Mouse (Mus musculus) embryonic facial prominence, embryonic 11.5 days (tissue): Measurements from ENCODE around the gene Tppp2. TPM values are rescaled to one million over a fixed set of nuclear protein-coding genes. Genes with fewer than 3 reads are reported as not detected.

Source experiments
- ATAC-seq: fragments of 200-750 bp; cut with Nextera tagmentation; replicated peaks from 2 replicates; pipeline ENCODE4 v1.8.0; 2017; ENCODE audit warnings: low read depth; ENCODE audit not compliant: insufficient number of reproducible peaks, low FRiP score, low TSS enrichment
- DNase-seq: peaks from one replicate; pipeline ENCODE4 v3.0.0-alpha.2; 2015; ENCODE audit warnings: low spot score
- H3K27ac ChIP-seq: fragments of 300-500 bp; sonication (generic); replicated peaks from 2 replicates; pipeline ENCODE4 v1.5.1; 2014; ENCODE audit warnings: mild to moderate bottlenecking, low read depth, low read length, control low read depth
- H3K27me3 ChIP-seq: fragments of 300-500 bp; sonication (generic); 2 replicates; pipeline ENCODE4 v1.6.1; 2014; ENCODE audit warnings: mild to moderate bottlenecking, low read length, moderate library complexity, mixed read lengths; ENCODE audit not compliant: control insufficient read depth, insufficient read depth
- H3K36me3 ChIP-seq: fragments of 300-500 bp; sonication (generic); replicated peaks from 2 replicates; pipeline ENCODE4 v1.6.1; 2014; ENCODE audit warnings: low read depth, mild to moderate bottlenecking, low read length, moderate library complexity, mixed read lengths; ENCODE audit not compliant: control insufficient read depth, insufficient read depth
- H3K4me1 ChIP-seq: fragments of 300-500 bp; sonication (generic); 2 replicates; pipeline ENCODE4 v1.6.1; 2014; ENCODE audit warnings: low read length, mixed read lengths; ENCODE audit not compliant: control insufficient read depth, insufficient read depth
- H3K4me2 ChIP-seq: fragments of 300-500 bp; sonication (generic); 2 replicates; pipeline ENCODE4 v1.6.1; 2014; ENCODE audit warnings: low read depth, mild to moderate bottlenecking, control low read depth, low read length, moderate library complexity
- H3K4me3 ChIP-seq: fragments of 300-500 bp; sonication (generic); 2 replicates; pipeline ENCODE4 v1.5.1; 2014; ENCODE audit warnings: low read depth, low read length, control low read depth
- H3K9ac ChIP-seq: fragments of 300-500 bp; sonication (generic); replicated peaks from 2 replicates; pipeline ENCODE4 v1.6.1; 2014; ENCODE audit warnings: mild to moderate bottlenecking, control low read depth, low read length
- H3K9me3 ChIP-seq: fragments of 300-500 bp; sonication (generic); replicated peaks from 2 replicates; pipeline ENCODE4 v1.6.1; 2016; ENCODE audit warnings: mild to moderate bottlenecking, low read length, inconsistent platforms, mixed read lengths; ENCODE audit not compliant: control insufficient read depth
- WGBS: fragments of 180-500 bp; shearing (Covaris S2); extraction: QIAGEN DNeasy Blood & Tissue Kit; methylation state at CpG from one replicate; pipeline ENCODE4 v1.1.7; 2014; 5-methylcytosine and 5-hydroxymethylcytosine counted together
- polyA plus RNA-seq: library from polyadenylated mRNA; unstranded; fragments of >200 nt; fragmentation: Nextera tagmentation; extraction: Ambion mirVana; gene quantifications from 2 replicates; pipeline ENCODE4 v1.2.1, GENCODE M21; 2014

Gene Tppp2
- polyA plus RNA-seq, 1 experiment from 2014 or later, result not detected

DNA sequence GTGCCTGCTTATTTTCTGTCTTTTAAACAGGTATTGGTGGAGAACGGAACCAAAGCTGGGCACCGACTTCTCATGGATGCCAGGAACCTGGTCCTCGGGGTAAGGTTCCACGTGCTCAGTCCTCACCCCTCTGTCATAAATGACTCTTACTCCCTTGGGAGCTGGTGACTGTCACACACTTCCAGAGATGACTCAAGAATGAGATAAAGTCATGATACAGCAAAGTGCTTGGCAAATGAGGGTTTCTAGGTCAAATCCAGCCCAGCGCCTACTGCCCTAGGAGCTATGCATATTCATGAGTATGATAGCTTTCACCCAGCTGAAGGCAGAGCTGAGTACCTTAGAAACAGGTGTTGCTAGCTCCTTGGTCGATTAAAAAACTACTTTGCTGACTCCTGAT is 28.4 kb upstream of the Tppp2 start:
- Histone ChIP-seq H3K4me1 (no peaks in the 10 kb centered on the region), H3K27ac (no peak overlapping the region), H3K4me2 (no peak overlapping the region), H3K4me3 (no peak overlapping the region), H3K9me3 (no peaks in the 10 kb centered on the region), H3K9ac (no peak overlapping the region), H3K36me3 (peaks cover 10% of the 10 kb centered on the region), H3K27me3 (no peaks in the 10 kb centered on the region)
- WGBS, result 85% methylated on average over 6 of the region's 6 CpGs
- no peak for DNase-seq
- ATAC-seq, result no peak

DNA sequence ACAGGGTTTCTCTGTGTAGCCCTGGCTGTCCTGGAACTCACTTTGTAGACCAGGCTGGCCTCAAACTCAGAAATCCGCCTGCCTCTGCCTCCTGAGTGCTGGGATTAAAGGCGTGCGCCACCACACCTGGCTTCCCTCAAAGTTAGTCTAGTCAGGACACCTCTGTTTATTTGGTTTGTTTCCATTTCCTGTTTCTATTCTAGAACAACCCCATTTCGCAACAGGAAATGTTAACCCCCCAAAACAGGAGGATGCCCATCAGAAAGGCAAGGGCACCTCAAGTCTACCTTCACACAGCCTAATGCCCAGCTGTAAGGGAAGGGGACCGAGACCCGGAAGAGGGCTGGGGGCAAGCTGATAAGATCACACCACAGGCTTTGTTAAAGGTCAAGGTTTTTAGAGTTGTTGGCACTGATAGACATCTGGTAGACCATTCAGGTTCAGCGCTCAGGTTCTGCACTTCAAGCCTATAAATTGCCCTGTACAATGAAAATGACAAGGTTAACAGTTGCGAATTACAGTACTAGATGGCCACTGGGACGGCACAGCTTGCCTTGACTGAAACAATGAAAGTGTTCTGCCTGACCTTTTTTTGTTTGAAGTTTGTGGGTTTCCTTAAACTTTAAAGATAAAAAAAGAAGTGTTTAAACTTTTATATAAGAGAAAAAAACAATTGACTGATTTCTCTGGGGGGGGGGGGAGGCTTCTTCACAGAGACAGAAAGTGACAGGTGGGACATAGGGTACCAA is 25.9 kb upstream of the Tppp2 start, which contains the start of gene Slc39a2:
Slc39a2 (plus strand) TSS at position 699 of the 749 bp plus-strand sequence.
- H3K36me3 ChIP-seq, result peaks cover 10% of the 10 kb centered on the region
- WGBS, result 93% methylated on average over 9 of the region's 9 CpGs

DNA sequence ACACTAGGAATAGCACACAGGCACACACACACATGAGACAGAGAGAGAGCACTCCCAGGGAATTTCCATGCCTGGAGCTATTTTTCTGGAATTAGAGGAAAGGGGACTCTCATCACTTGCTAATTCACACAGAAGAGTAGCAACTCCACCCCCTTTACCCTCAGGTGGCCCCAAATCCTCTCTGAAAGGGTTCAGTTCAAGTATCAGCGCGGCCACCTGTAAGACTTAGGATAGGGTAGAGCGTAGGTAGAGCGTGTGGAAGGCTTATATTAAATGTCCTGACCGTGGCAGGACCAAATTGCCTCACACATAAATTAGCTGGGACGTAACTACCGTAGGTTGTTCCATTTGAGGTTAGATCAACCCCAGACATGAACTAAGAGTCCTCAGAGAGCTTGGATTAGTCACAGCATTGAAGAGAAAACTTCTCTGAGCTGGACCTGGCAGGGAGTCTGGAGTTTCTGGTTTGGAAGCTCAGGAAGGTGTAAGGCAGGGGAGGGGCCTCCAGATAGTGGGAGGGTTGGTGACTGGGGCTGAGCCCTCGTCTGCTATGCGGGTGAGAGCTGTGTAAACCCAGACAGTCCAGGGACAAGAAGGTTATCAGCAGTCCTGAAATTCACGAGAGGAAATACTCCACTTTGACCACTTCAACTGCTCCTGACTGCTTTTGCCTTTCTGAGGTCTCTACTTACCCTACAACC is 25.0 kb upstream of the Tppp2 start:
- Histone ChIP-seq H3K4me3 (no peak overlapping the region), H3K27me3 (no peaks in the 10 kb centered on the region), H3K36me3 (peaks cover 10% of the 10 kb centered on the region), H3K4me1 (no peaks in the 10 kb centered on the region), H3K9ac (no peak overlapping the region), H3K4me2 (no peak overlapping the region), H3K9me3 (no peaks in the 10 kb centered on the region), H3K27ac (no peak overlapping the region)
- 20% methylated on average over 10 of the region's 10 CpGs for WGBS
- peak; percentile 66; the same call in 1 of the 2 replicates for ATAC-seq
- no peak for DNase-seq

More for the DNA sequence above, 25.9 kb upstream of the Tppp2 start, which contains the start of gene Slc39a2:
- no peak within 1 kb of the TSS for H3K9ac ChIP-seq
- no peak for DNase-seq
- H3K27ac ChIP-seq, result no peak within 1 kb of the TSS
- H3K9me3 ChIP-seq, result no peaks in the 10 kb centered on the region
- H3K4me2 ChIP-seq, result no peak within 1 kb of the TSS
- no peaks in the 10 kb centered on the region for H3K4me1 ChIP-seq
- ATAC-seq, result no peak
- no peaks in the 10 kb centered on the region for H3K27me3 ChIP-seq
- no peak within 1 kb of the TSS for H3K4me3 ChIP-seq

DNA sequence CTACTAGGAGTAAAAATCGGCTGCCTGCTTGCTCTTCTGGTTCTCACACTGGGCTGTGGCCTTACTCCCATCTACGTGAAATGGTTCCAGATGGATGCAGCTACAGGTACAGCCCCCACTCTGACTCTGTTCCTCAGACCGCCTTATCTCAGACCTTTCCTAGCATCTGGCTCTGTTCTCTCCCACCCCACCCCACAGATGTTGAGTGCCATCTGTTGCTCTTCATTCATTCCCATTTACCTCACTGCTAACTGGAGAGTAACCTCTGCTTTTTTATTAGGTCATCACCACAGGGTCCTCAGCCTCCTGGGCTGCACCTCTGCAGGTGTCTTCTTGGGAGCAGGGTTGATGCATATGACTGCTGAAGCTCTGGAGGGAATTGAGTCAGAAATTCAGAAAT is 24.4 kb upstream of the Tppp2 start:
- H3K4me3 ChIP-seq, result no peak overlapping the region
- no peak for DNase-seq
- no peaks in the 10 kb centered on the region for H3K27me3 ChIP-seq
- H3K9me3 ChIP-seq, result no peaks in the 10 kb centered on the region
- no peaks in the 10 kb centered on the region for H3K4me1 ChIP-seq
- peaks cover 10% of the 10 kb centered on the region for H3K36me3 ChIP-seq
- 35% methylated on average over 3 of the region's 3 CpGs for WGBS
- 0 out of 2 replicates have a peak, but pooled peaks have one; percentile 8 for ATAC-seq
- H3K4me2 ChIP-seq, result no peak overlapping the region
- no peak overlapping the region for H3K9ac ChIP-seq
- no peak overlapping the region for H3K27ac ChIP-seq

DNA sequence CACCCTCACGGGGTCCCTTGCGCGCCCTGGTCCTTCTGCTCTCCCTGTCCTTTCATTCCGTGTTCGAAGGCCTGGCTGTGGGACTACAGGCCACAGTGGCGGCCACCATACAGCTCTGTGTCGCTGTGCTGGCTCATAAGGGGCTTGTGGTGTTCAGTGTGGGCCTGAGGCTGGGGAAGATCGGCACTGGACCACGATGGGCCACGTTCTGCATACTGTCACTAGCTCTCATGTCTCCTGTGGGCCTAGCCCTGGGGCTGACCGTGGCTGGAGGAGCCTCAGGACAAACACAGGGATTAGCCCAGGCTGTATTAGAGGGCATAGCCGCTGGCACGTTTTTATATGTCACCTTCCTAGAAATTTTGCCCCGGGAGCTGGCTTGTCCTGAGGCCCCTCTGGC is 23.2 kb upstream of the Tppp2 start:
- 77% methylated on average over 14 of the region's 14 CpGs for WGBS

DNA sequence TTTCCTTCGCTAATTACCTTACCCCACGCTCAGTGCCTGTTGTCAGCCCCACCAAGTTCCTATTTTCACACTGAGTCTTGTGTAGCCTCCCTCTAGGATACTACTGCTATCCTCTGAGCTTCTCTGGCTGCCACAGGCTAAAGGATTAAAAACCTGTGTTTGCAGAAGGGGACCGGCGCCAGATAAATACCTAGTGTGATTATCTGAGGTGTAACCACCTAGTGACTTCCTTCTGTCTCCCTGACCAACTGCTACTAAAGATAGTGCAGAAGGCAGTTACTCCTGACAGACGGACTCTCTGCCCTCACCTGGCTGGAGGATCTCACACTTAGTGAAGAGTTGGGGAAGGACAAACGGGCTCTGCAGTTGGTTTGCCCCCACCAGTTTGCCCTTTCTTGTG is 22.2 kb upstream of the Tppp2 start:
- Histone ChIP-seq H3K36me3 (peaks cover 7% of the 10 kb centered on the region), H3K9ac (no peak overlapping the region), H3K9me3 (no peaks in the 10 kb centered on the region), H3K4me2 (no peak overlapping the region), H3K27me3 (no peaks in the 10 kb centered on the region), H3K4me1 (no peaks in the 10 kb centered on the region), H3K27ac (no peak overlapping the region), H3K4me3 (no peak overlapping the region)
- ATAC-seq, result no peak
- WGBS, result 79% methylated on average over 6 of the region's 6 CpGs
- no peak for DNase-seq

More for the DNA sequence above, 23.2 kb upstream of the Tppp2 start:
- no peaks in the 10 kb centered on the region for H3K4me1 ChIP-seq
- H3K4me3 ChIP-seq, result no peak overlapping the region
- H3K4me2 ChIP-seq, result no peak overlapping the region
- DNase-seq, result no peak
- H3K9ac ChIP-seq, result no peak overlapping the region
- H3K27ac ChIP-seq, result no peak overlapping the region
- H3K9me3 ChIP-seq, result no peaks in the 10 kb centered on the region
- peaks cover 10% of the 10 kb centered on the region for H3K36me3 ChIP-seq
- no peak for ATAC-seq
- H3K27me3 ChIP-seq, result no peaks in the 10 kb centered on the region

DNA sequence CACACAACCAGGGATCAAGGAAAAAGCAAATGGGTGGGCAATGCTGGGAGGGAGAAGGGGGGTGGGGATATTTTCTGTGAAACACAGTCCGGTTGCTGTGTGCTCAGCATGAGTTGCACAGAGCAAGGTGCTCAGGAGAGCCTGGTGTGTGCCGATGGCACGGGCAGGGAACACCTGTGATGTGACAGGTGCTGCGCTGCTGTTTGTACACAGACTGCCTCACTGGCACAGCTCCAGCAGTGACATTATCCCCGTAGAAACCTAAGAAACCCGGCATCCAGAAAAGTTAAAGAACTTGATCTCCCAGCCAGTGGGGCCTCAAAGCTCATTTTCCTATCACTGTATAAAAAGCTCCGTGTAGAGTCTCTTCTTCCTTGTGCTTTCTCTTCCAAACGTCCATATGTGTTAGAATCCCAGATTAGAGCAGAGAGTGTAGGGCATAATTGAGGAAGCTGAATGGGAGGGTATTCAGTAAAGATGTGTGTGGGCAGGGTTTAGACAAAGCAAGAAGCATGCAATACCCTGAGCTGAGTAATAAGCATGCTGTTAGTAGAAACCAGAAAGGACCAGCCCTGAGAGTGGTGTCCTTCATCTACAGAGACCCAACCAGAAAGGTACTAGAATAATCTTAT is 21.6 kb upstream of the Tppp2 start:
- WGBS, result 78% methylated on average over 8 of the region's 8 CpGs

DNA sequence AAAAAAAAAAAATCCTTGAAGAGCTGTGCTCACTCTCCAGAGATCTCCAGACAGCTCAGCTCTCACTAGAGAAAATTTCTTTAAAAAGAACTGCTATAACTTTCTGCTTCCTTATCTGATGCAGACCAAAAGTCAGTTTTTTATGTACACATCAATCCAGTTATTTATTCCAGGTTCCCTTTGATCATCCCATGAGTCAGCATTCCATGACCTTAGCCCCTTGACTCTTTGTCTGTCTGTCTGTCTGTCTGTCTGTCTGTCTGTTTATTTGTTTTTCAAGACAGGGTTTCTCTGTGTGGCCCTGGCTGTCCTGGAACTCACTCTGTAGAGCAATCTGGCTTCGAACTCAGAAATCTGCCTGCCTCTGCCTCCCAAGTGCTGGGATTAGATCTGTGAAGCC is 18.9 kb upstream of the Tppp2 start:
- no peak overlapping the region for H3K27ac ChIP-seq
- WGBS, result 85% methylated on average over 1 of the region's 1 CpGs
- no peaks in the 10 kb centered on the region for H3K9me3 ChIP-seq
- DNase-seq (no peak), ATAC-seq (no peak)
- no peaks in the 10 kb centered on the region for H3K4me1 ChIP-seq
- H3K4me3 ChIP-seq, result no peak overlapping the region
- H3K27me3 ChIP-seq, result no peaks in the 10 kb centered on the region
- no peak overlapping the region for H3K4me2 ChIP-seq
- no peaks in the 10 kb centered on the region for H3K36me3 ChIP-seq
- H3K9ac ChIP-seq, result no peak overlapping the region

More for the DNA sequence above, 21.6 kb upstream of the Tppp2 start:
- DNase-seq (no peak), ATAC-seq (no peak)
- no peaks in the 10 kb centered on the region for H3K4me1 ChIP-seq
- no peak overlapping the region for H3K4me2 ChIP-seq
- no peaks in the 10 kb centered on the region for H3K9me3 ChIP-seq
- no peak overlapping the region for H3K4me3 ChIP-seq
- H3K9ac ChIP-seq, result no peak overlapping the region
- no peak overlapping the region for H3K27ac ChIP-seq
- no peaks in the 10 kb centered on the region for H3K27me3 ChIP-seq
- peaks cover 2% of the 10 kb centered on the region; the same call in 1 of the 2 replicates for H3K36me3 ChIP-seq
